Mouse (Mus musculus): ENCODE results near the gene Msrb3.

The Msrb3 gene

DNA sequence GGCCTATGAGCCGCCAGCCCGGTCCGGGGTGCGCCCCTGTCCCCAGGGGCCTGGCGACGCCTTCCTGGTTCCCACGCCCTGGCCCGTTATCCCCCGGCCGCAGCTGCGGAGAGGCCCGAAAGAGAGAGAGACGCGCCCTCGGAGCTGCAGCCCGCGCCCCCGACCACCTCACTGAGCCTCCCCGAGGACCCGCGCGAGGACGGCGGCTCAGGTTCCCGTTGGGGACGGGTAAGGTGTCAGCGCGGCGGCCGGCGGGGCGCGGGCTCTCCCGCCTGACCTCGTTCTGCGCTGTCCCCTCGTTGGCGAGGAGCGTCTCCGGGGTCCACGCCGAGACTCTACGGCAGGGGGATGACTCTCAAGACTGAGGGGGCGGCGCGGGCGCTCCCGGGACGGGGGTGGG, 544 bp downstream of the Msrb3 start:
- no peak for DNase-seq (ENCODE audit: low read depth in 2 of 2, low spot score in 2 of 2)

- peak; percentile 47 to 63 for DNase-seq (ENCODE audit: low read depth in 2 of 2, low spot score in 2 of 2)
These were observed 3.0 kb downstream of the Msrb3 start for GRCm38 (mm10) chr10:120895899-120896289.

GRCm38 (mm10) chr10:120894978-120895898, 3.7 kb downstream of the Msrb3 start:
- no peak for DNase-seq (ENCODE audit: low read depth in 2 of 2, low spot score in 2 of 2)

- no peak for DNase-seq (ENCODE audit: low read depth in 2 of 2, low spot score in 2 of 2)
These were observed 5.0 kb downstream of the Msrb3 start for GRCm38 (mm10) chr10:120893938-120894337.

- no peak for DNase-seq (ENCODE audit: low read depth in 2 of 2, low spot score in 2 of 2)
These were observed 7.8 kb downstream of the Msrb3 start for GRCm38 (mm10) chr10:120891131-120891530.

- no peak for DNase-seq (ENCODE audit: low read depth in 2 of 2, low spot score in 2 of 2)
These were observed 8.3 kb downstream of the Msrb3 start for GRCm38 (mm10) chr10:120890592-120890991.

DNA sequence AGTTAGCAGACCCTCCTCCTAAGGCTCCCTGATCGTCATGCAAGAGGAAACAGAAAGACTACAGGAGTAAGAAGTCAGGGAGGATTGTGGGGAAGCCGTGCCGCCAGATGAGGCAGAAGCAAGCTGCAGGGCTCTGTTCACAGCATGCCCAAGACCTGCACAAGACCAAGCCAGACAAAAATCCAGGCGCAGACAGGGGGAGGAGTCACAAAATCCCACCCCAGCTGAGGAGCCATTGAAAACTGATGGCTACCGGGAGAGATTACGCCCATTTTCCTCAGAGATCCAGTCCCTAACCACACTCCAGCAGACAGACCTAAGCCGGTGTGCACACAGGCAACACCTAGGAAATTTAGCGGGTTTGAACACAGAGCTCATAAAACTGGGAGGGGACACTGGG, 10.4 kb downstream of the Msrb3 start:
- no peak for DNase-seq (ENCODE audit: low read depth in 2 of 2, low spot score in 2 of 2)

DNA sequence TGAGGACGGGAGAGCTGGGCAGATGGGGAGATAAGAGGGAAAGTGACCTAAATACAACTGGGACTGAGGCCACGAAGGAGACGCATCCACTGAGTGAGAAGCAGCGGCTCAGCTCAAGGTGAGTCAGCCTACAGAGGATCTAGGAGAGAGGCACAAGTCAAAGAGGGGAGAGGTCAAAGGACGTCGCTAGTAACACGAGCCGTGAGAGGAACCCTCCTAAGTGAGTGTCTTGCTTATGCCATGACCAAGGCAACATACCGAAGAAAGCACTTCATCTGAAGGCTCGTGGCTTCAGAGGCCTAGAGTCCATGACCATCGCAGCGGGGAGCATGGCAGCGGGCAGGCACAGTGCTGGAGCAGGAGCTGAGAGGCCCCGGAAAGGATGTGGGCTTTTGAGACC, 14.7 kb downstream of the Msrb3 start:
- DNase-seq (ENCODE audit: low read depth in 2 of 2, low spot score in 2 of 2): no peak

DNA sequence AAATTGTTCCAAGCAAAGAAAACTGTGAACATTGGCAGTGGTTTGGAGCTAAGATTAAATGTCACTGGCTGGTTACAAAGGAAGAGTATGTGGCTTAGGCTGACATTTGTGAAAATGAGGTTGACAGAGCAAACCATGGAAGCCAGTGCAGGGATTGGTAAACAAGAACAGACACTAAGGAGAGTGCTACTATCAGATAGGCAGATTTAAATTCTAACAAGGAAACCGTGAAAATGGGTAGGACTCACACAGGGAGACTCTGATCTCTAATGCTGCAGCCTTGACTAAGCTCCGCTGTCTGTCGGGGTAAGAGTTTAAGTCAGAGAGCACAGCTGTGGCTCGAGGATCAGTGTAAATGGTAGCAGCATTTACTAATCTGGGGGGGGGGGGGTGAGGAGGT, 15.2 kb downstream of the Msrb3 start:
- no peak for DNase-seq (ENCODE audit: low read depth in 2 of 2, low spot score in 2 of 2)

DNA sequence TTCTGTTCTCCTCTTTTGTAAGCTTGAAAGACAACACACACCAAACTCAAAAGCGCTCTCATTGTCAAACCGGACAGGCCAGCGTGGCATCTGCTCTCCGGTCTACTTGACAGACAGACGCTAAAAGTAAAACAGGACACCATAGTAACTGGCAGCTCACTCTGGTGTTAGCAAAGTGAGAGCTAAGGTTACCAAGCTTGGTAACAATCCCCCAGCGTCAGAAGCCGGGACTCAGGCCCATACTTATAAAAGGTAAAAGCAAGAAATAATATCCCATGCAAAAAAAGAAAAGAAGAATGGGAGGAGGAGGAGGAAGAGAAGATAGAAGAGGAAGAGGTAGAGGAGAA, 15.9 kb downstream of the Msrb3 start:
- DNase-seq (ENCODE audit: low read depth in 2 of 2, low spot score in 2 of 2): no peak

DNA sequence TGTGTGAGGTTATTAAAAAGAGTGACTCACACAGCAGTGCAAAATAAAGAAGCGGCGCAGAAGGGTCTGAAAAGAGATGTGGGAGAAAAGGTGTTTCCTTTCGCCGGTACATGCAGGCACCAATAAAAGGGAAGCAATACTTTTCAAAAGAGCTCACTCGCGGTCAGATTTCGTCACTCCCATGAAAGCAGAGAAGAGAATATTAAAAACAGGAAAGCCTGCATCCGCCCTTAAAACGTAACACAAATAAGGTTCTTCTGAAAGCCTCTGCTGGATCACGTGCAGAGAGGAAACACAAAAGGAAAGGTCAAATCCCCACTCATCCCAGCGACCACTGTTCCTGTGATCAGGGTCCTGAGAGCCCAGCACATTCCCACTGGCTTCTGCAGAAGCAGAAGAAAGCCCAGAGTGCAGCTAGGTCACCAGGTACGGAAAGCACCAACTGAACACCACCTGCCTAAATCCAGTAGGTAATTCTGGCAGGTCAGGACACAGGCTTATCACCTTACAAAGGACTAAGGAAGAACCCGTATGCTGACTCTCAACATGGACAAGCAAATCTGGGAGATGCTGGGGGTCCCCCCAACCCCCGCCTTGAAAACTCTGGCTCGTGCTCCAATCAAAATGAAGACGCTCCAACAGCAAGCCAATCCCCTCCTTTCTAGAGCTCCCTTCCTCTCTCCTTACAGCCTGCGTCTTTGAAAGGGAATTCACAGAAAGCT, 16.4 kb downstream of the Msrb3 start:
- peak; percentile 40 to 60 for DNase-seq (ENCODE audit: low read depth in 2 of 2, low spot score in 2 of 2)

DNA sequence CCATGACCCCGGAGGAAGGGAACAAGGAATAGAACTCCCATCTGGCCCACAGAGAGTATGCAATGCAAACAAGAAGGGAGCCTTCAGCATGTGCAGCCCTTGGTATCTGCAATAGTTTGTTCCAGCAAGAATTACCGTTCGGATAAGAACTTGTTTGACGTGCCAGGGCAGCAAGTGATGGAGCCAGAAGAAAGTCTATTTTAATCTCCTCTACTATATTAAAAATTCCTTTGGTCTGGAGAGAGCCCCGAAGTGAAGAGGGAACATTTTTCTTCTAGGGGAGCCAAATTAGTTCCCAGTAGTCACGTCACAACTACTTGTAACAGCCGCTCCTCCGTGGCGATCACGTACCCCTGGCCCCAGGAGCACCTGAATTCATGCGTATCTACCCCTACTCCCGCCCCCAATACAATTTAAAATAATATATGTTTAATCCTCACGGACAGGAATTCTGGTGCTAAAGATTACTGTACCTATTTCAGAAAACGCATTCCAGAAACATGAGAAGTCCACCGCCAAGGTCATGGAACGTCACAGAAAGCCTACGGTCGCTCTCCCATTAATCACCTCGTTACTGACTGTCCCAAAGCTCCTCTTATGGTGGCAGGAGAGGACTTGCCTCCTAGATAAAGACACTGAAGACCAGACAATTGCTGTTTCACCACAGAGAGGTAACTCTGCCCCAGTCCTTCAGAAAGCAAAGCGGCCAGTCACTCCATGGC, 22.2 kb downstream of the Msrb3 start:
- DNase-seq (ENCODE audit: low read depth in 2 of 2, low spot score in 2 of 2): no peak

- DNase-seq (ENCODE audit: low read depth in 2 of 2, low spot score in 2 of 2): peak; percentile 43 to 56
These were observed 23.0 kb downstream of the Msrb3 start for GRCm38 (mm10) chr10:120875672-120876463.

- DNase-seq (ENCODE audit: low read depth in 2 of 2, low spot score in 2 of 2): no peak
These were observed 24.6 kb downstream of the Msrb3 start for GRCm38 (mm10) chr10:120874261-120874660.

GRCm38 (mm10) chr10:120873646-120874201, 25.2 kb downstream of the Msrb3 start:
- DNase-seq (ENCODE audit: low read depth in 2 of 2, low spot score in 2 of 2): no peak

- DNase-seq (ENCODE audit: low read depth in 2 of 2, low spot score in 2 of 2): peak; percentile 11 to 38
These were observed 26.4 kb downstream of the Msrb3 start for GRCm38 (mm10) chr10:120872483-120872862.

- no peak for DNase-seq (ENCODE audit: low read depth in 2 of 2, low spot score in 2 of 2)
These were observed 27.0 kb downstream of the Msrb3 start for GRCm38 (mm10) chr10:120871630-120872482.

GRCm38 (mm10) chr10:120871096-120871495, 27.8 kb downstream of the Msrb3 start:
- no peak for DNase-seq (ENCODE audit: low read depth in 2 of 2, low spot score in 2 of 2)

- no peak for DNase-seq (ENCODE audit: low read depth in 2 of 2, low spot score in 2 of 2)
These were observed 29.6 kb downstream of the Msrb3 start for GRCm38 (mm10) chr10:120869241-120869775.

All from CD8-positive naive resting alpha-beta T cell, adult 2 months (primary cell).